In genomic region chr5:138118041-138118440, GRCm38 (mm10) we compare ENCODE assay signal across 9 mouse cellular contexts. TPM values are rescaled to one million over a fixed set of nuclear protein-coding genes. Genes with fewer than 3 reads are reported as not detected.
DNase-seq lines count a peak whose midpoint lies in the region; ATAC-seq and TF ChIP-seq lines count a peak whose summit lies in the region.
"Had no signal": no experiment of that assay in that cellular context is flagged by ENCODE, and none has a peak within 500 bp of the region (broad histone marks: within the 10 kb centered on the region; RNA-seq: fewer than 3 reads in every experiment).

No protein-coding gene starts in this region.

- peak overlapping the region; percentile 32 for H3ac ChIP-seq in C2C12 (ENCODE audit: control insufficient read depth, insufficient read length, low read depth)

- peaks cover 32% of the 10 kb centered on the region for H3K79me2 ChIP-seq in C2C12 (ENCODE audit: control insufficient read depth, insufficient read depth)

- peaks cover 27% of the 10 kb centered on the region for H3K36me3 ChIP-seq in heart, embryonic 10.5 days
- peaks cover 2% of the 10 kb centered on the region for H3K36me3 ChIP-seq in C2C12 (ENCODE audit: control insufficient read depth, insufficient read depth)
- H3K36me3 ChIP-seq in forebrain, embryonic 12.5 days (replicated peaks) = peaks cover 24% of the 10 kb centered on the region
- H3K36me3 ChIP-seq in liver, embryonic 13.5 days = peaks cover 15% of the 10 kb centered on the region

- no peaks in the 10 kb centered on the region for H3K9me3 ChIP-seq in heart, embryonic 10.5 days
- no peaks in the 10 kb centered on the region for H3K9me3 ChIP-seq in forebrain, embryonic 12.5 days
- no peaks in the 10 kb centered on the region for H3K9me3 ChIP-seq in liver, embryonic 13.5 days (replicated peaks)

- H3K4me2 ChIP-seq in forebrain, embryonic 12.5 days = peak overlapping the region; percentile 70
- peak overlapping the region; percentile 78 for H3K4me2 ChIP-seq in liver, embryonic 13.5 days

- peak overlapping the region; percentile 95; the same call in 1 of the 2 replicates for H3K27ac ChIP-seq in heart, embryonic 10.5 days
- H3K27ac ChIP-seq in forebrain, embryonic 12.5 days = 0 out of 2 replicates have a peak overlapping the region, but pooled peaks have one; percentile 93
- H3K27ac ChIP-seq in liver, embryonic 13.5 days = peak overlapping the region; percentile 91

- WGBS in heart, embryonic 10.5 days = 90% methylated on average over 3 of the region's 3 CpGs
- 85% methylated on average over 3 of the region's 3 CpGs for WGBS in forebrain, embryonic 12.5 days
- WGBS in liver, embryonic 13.5 days (ENCODE audit: insufficient replicate concordance) = 62% methylated on average over 3 of the region's 3 CpGs

- no peak for TF ChIP-seq CTCF in C2C12 (IDR thresholded peaks at IDR 0.05; ENCODE audit: control insufficient read depth, insufficient read depth, insufficient read length)

- intact Hi-C loops in gastrocnemius, postnatal 36 days (cut with DNase I) = no loop called here

- H3K79me3 ChIP-seq in C2C12 (ENCODE audit: low read depth) = peaks cover 20% of the 10 kb centered on the region

- DNase-seq in heart, embryonic 10.5 days (ENCODE audit: low spot score) = no peak
- DNase-seq in heart, adult 18-20 months = no peak
- DNase-seq in liver, embryonic 13.5 days = no peak
- DNase-seq in adrenal gland, adult (ENCODE audit: inconsistent age in 2 of 2, low spot score in 1 of 2) = no peak
- no peak for DNase-seq in retina, postnatal 1 day
- no peak for DNase-seq in gastrocnemius, postnatal 36 days
- DNase-seq: cerebellum, adult 9-11 months had no signal

- no peaks in the 10 kb centered on the region for H3K27me3 ChIP-seq in heart, embryonic 10.5 days (ENCODE audit: insufficient read depth, poor library complexity, severe bottlenecking)
- no peaks in the 10 kb centered on the region for H3K27me3 ChIP-seq in C2C12 (ENCODE audit: control insufficient read depth, insufficient read depth, insufficient read length)
- H3K27me3 ChIP-seq in forebrain, embryonic 12.5 days = no peaks in the 10 kb centered on the region
- H3K27me3 ChIP-seq in liver, embryonic 13.5 days = no peaks in the 10 kb centered on the region

- peak overlapping the region; percentile 83 for H3K9ac ChIP-seq in forebrain, embryonic 12.5 days
- peak overlapping the region; percentile 77 for H3K9ac ChIP-seq in liver, embryonic 13.5 days

- peak overlapping the region; percentile 78 for H3K4me3 ChIP-seq in heart, embryonic 10.5 days
- H3K4me3 ChIP-seq in C2C12 (ENCODE audit: insufficient read depth, poor library complexity, severe bottlenecking) = peak overlapping the region; percentile 48
- peak overlapping the region; percentile 57 for H3K4me3 ChIP-seq in forebrain, embryonic 12.5 days (replicated peaks)
- peak overlapping the region; percentile 70 for H3K4me3 ChIP-seq in liver, embryonic 13.5 days (replicated peaks)

- no peak for ATAC-seq in forebrain, embryonic 12.5 days (ENCODE audit: low FRiP score)
- ATAC-seq in liver, embryonic 13.5 days (ENCODE audit: low read depth) = no peak

- H3K4me1 ChIP-seq in heart, embryonic 10.5 days = peaks cover 11% of the 10 kb centered on the region
- peaks cover 19% of the 10 kb centered on the region for H3K4me1 ChIP-seq in forebrain, embryonic 12.5 days
- H3K4me1 ChIP-seq in liver, embryonic 13.5 days (replicated peaks) = peaks cover 40% of the 10 kb centered on the region

TF ChIP-seq in C2C12, 6 proteins besides CTCF, POLR2A, EP300 and RAD21:
- TF ChIP-seq MAX (IDR thresholded peaks at IDR 0.05) = no peak
- TF ChIP-seq MYOD1 (IDR thresholded peaks at IDR 0.05; ENCODE audit: control insufficient read depth, insufficient read length, low read depth) = no peak
- TF ChIP-seq CEBPB (IDR thresholded peaks at IDR 0.05; ENCODE audit: low read depth) = no peak
- no peak for TF ChIP-seq MYOG (IDR thresholded peaks at IDR 0.05; ENCODE audit: control insufficient read depth, extremely low read depth, insufficient read length)

RNA-seq across cellular contexts. Expression of gene Zscan21, which starts 1.3 kb away (rescaled TPM):
- polyA plus RNA-seq in heart, embryonic 10.5 days (2016; fragmentation: Nextera tagmentation; extraction: Ambion mirVana) = 50.0 and 65.1 TPM in 2 replicates
- 10 to 100 TPM; 11.4 to 13.6 TPM for total RNA-seq in heart, adult 18-20 months (2021)
- polyA plus RNA-seq in C2C12 (2012; fragmentation: generic; extraction: Trizol) = 8.5 TPM
- polyA plus RNA-seq in forebrain, embryonic 12.5 days (2016; fragmentation: Nextera tagmentation; extraction: Ambion mirVana) = 101 and 103 TPM in 2 replicates
- polyA plus RNA-seq in liver, embryonic 13.5 days (2015; fragmentation: Nextera tagmentation; extraction: Ambion mirVana) = 15.4 and 16.0 TPM in 2 replicates
- total RNA-seq in gastrocnemius, postnatal 36 days (2021) = 10 to 100 TPM; 10.1 to 12.8 TPM

RNA-seq across cellular contexts. Expression of gene Zkscan1, which starts 33.2 kb away (rescaled TPM):
- 15.6 and 15.8 TPM in 2 replicates for polyA plus RNA-seq in heart, embryonic 10.5 days (2016; fragmentation: Nextera tagmentation; extraction: Ambion mirVana)
- 10 to 100 TPM; 14.3 to 17.3 TPM for total RNA-seq in heart, adult 18-20 months (2021)
- polyA plus RNA-seq in C2C12 (2012; fragmentation: generic; extraction: Trizol) = 3.7 TPM
- 36.2 and 39.4 TPM in 2 replicates for polyA plus RNA-seq in forebrain, embryonic 12.5 days (2016; fragmentation: Nextera tagmentation; extraction: Ambion mirVana)
- polyA plus RNA-seq in liver, embryonic 13.5 days (2015; fragmentation: Nextera tagmentation; extraction: Ambion mirVana) = 3.8 and 5.2 TPM in 2 replicates
- 10 to 100 TPM in 1 of 2 experiments, 1 to 10 TPM in 1; 7.0 to 10.2 TPM for total RNA-seq in gastrocnemius, postnatal 36 days (2021)

RNA-seq across cellular contexts. Expression of gene Zfp113, which starts 37.5 kb away (rescaled TPM):
- polyA plus RNA-seq in heart, embryonic 10.5 days (2016; fragmentation: Nextera tagmentation; extraction: Ambion mirVana) = 10.3 and 18.8 TPM in 2 replicates
- 1 to 10 TPM; 6.8 to 8.0 TPM for total RNA-seq in heart, adult 18-20 months (2021)
- 1.9 TPM for polyA plus RNA-seq in C2C12 (2012; fragmentation: generic; extraction: Trizol)
- 43.9 and 44.1 TPM in 2 replicates for polyA plus RNA-seq in forebrain, embryonic 12.5 days (2016; fragmentation: Nextera tagmentation; extraction: Ambion mirVana)
- 4.6 and 5.2 TPM in 2 replicates for polyA plus RNA-seq in liver, embryonic 13.5 days (2015; fragmentation: Nextera tagmentation; extraction: Ambion mirVana)
- total RNA-seq in gastrocnemius, postnatal 36 days (2021) = 1 to 10 TPM; 2.5 to 5.4 TPM

RNA-seq across cellular contexts. Expression of gene Cops6, which starts 42.8 kb away (rescaled TPM):
- 366 and 394 TPM in 2 replicates for polyA plus RNA-seq in heart, embryonic 10.5 days (2016; fragmentation: Nextera tagmentation; extraction: Ambion mirVana)
- total RNA-seq in heart, adult 18-20 months (2021) = 100 to 1,000 TPM; 123 to 129 TPM
- 182 TPM for polyA plus RNA-seq in C2C12 (2012; fragmentation: generic; extraction: Trizol)
- 274 and 282 TPM in 2 replicates for polyA plus RNA-seq in forebrain, embryonic 12.5 days (2016; fragmentation: Nextera tagmentation; extraction: Ambion mirVana)
- polyA plus RNA-seq in liver, embryonic 13.5 days (2015; fragmentation: Nextera tagmentation; extraction: Ambion mirVana) = 180 TPM in 2 replicates
- 10 to 100 TPM; 92.5 to 95.9 TPM for total RNA-seq in gastrocnemius, postnatal 36 days (2021)

RNA-seq across cellular contexts. Expression of gene Ap4m1, which starts 53.8 kb away (rescaled TPM):
- 13.4 and 15.0 TPM in 2 replicates for polyA plus RNA-seq in heart, embryonic 10.5 days (2016; fragmentation: Nextera tagmentation; extraction: Ambion mirVana)
- 1 to 10 TPM; 6.4 to 7.9 TPM for total RNA-seq in heart, adult 18-20 months (2021)
- 11.2 TPM for polyA plus RNA-seq in C2C12 (2012; fragmentation: generic; extraction: Trizol)
- polyA plus RNA-seq in forebrain, embryonic 12.5 days (2016; fragmentation: Nextera tagmentation; extraction: Ambion mirVana) = 24.6 and 27.5 TPM in 2 replicates
- 5.9 and 7.4 TPM in 2 replicates for polyA plus RNA-seq in liver, embryonic 13.5 days (2015; fragmentation: Nextera tagmentation; extraction: Ambion mirVana)
- 1 to 10 TPM; 6.9 to 8.3 TPM for total RNA-seq in gastrocnemius, postnatal 36 days (2021)
